Mouse (Mus musculus) heart, adult 8-10 months (tissue): ENCODE measurements around the gene Zfhx3. TPM values are rescaled to one million over a fixed set of nuclear protein-coding genes. Genes with fewer than 3 reads are reported as not detected.

Experiments
- DNase-seq: peaks from one replicate; pipeline ENCODE4 v3.0.0; 2022; ENCODE audit warnings: low spot score
- total RNA-seq, 4 experiments: library from RNA; stranded (reverse); gene quantifications; 2 replicates each; pipeline ENCODE4 v1.2.4; 2022

Zfhx3 gene
- total RNA-seq, 4 experiments from 2014 or later = 7.7 to 8.0 (median 7.8) TPM

GRCm38 (mm10) chr8:108355119-108355777 lies 412.8 kb downstream of the Zfhx3 start:
- DNase-seq = no peak

GRCm38 (mm10) chr8:108361402-108361801 lies 419.0 kb downstream of the Zfhx3 start:
- no peak for DNase-seq

GRCm38 (mm10) chr8:108362421-108362820 lies 420.0 kb downstream of the Zfhx3 start:
- no peak for DNase-seq

- DNase-seq = no peak
Measured at GRCm38 (mm10) chr8:108363435-108363834, 421.0 kb downstream of the Zfhx3 start.

- DNase-seq = no peak
Measured at GRCm38 (mm10) chr8:108363856-108364255, 421.4 kb downstream of the Zfhx3 start.

- DNase-seq = peak; percentile 58
Measured at GRCm38 (mm10) chr8:108369081-108369480, 426.6 kb downstream of the Zfhx3 start.

- no peak for DNase-seq
Measured at GRCm38 (mm10) chr8:108370731-108371130, 428.3 kb downstream of the Zfhx3 start.

- DNase-seq = no peak
Measured at GRCm38 (mm10) chr8:108373046-108373445, 430.6 kb downstream of the Zfhx3 start.

GRCm38 (mm10) chr8:108378036-108378435 lies 435.6 kb downstream of the Zfhx3 start:
- no peak for DNase-seq

GRCm38 (mm10) chr8:108383121-108383520 lies 440.7 kb downstream of the Zfhx3 start:
- no peak for DNase-seq

- DNase-seq = peak; percentile 40
Measured at GRCm38 (mm10) chr8:108387160-108387912, 444.9 kb downstream of the Zfhx3 start.

GRCm38 (mm10) chr8:108387913-108388274 lies 445.4 kb downstream of the Zfhx3 start:
- DNase-seq = no peak

GRCm38 (mm10) chr8:108392909-108393308 lies 450.5 kb downstream of the Zfhx3 start:
- DNase-seq = no peak

- no peak for DNase-seq
Measured at GRCm38 (mm10) chr8:108402149-108402548, 459.7 kb downstream of the Zfhx3 start.

GRCm38 (mm10) chr8:108406716-108407494 lies 464.5 kb downstream of the Zfhx3 start:
- DNase-seq = no peak

GRCm38 (mm10) chr8:108419162-108419844 lies 476.9 kb downstream of the Zfhx3 start:
- DNase-seq = no peak

GRCm38 (mm10) chr8:108422521-108422920 lies 480.1 kb downstream of the Zfhx3 start:
- DNase-seq = no peak

- DNase-seq = no peak
Measured at GRCm38 (mm10) chr8:108424337-108424736, 481.9 kb downstream of the Zfhx3 start.

- DNase-seq = no peak
Measured at GRCm38 (mm10) chr8:108433321-108433720, 490.9 kb downstream of the Zfhx3 start.

- DNase-seq = no peak
Measured at GRCm38 (mm10) chr8:108434510-108434909, 492.1 kb downstream of the Zfhx3 start.

GRCm38 (mm10) chr8:108436336-108436735 lies 493.9 kb downstream of the Zfhx3 start:
- DNase-seq = no peak

GRCm38 (mm10) chr8:108437316-108437830 lies 494.9 kb downstream of the Zfhx3 start:
- DNase-seq = no peak
